Mouse (Mus musculus) 3T3-L1 (cell line): ENCODE measurements around the gene Pafah1b2.

ENCODE experiments used
- DNase-seq: peaks from one replicate; pipeline ENCODE4 v3.0.0-alpha.2; 2015; ENCODE audit warnings: low read depth, low spot score

The Pafah1b2 gene

GRCm38 (mm10) chr9:46026058-46026849, 13.8 kb upstream of the Pafah1b2 start:
- DNase-seq: no peak

GRCm38 (mm10) chr9:46023591-46023990, 11.1 kb upstream of the Pafah1b2 start:
- no peak for DNase-seq

GRCm38 (mm10) chr9:46019975-46020374, 7.5 kb upstream of the Pafah1b2 start:
- no peak for DNase-seq

- no peak for DNase-seq
Measured at GRCm38 (mm10) chr9:46018316-46018715, 5.8 kb upstream of the Pafah1b2 start.

- DNase-seq: no peak
Measured at GRCm38 (mm10) chr9:46016417-46016816, 3.9 kb upstream of the Pafah1b2 start.

- peak; percentile 23 for DNase-seq
Measured at GRCm38 (mm10) chr9:46015831-46016230, 3.3 kb upstream of the Pafah1b2 start.

GRCm38 (mm10) chr9:46015081-46015551, 2.6 kb upstream of the Pafah1b2 start:
- DNase-seq: peak; percentile 29

GRCm38 (mm10) chr9:46014251-46014681, 1.8 kb upstream of the Pafah1b2 start:
- DNase-seq: peak; percentile 60

GRCm38 (mm10) chr9:46013616-46014015, 1.1 kb upstream of the Pafah1b2 start:
- DNase-seq: peak; percentile 50

GRCm38 (mm10) chr9:46013009-46013586, 608 bp upstream of the Pafah1b2 start:
- DNase-seq: no peak

- DNase-seq: peak; percentile 53
Measured at GRCm38 (mm10) chr9:46011094-46011970, 1.2 kb downstream of the Pafah1b2 start.

GRCm38 (mm10) chr9:46009669-46009983, 2.9 kb downstream of the Pafah1b2 start:
- no peak for DNase-seq

GRCm38 (mm10) chr9:46008931-46009668, 3.4 kb downstream of the Pafah1b2 start:
- no peak for DNase-seq

GRCm38 (mm10) chr9:46006224-46006623, 6.3 kb downstream of the Pafah1b2 start:
- DNase-seq: no peak

- no peak for DNase-seq
Measured at GRCm38 (mm10) chr9:46004529-46004928, 8.0 kb downstream of the Pafah1b2 start.

- peak; percentile 86 for DNase-seq
Measured at GRCm38 (mm10) chr9:46003729-46004128, 8.8 kb downstream of the Pafah1b2 start.

GRCm38 (mm10) chr9:45999009-45999408, 13.5 kb downstream of the Pafah1b2 start:
- DNase-seq: no peak

- peak; percentile 88 for DNase-seq
Measured at GRCm38 (mm10) chr9:45985229-45985567, 27.3 kb downstream of the Pafah1b2 start.

GRCm38 (mm10) chr9:45984409-45985228, 27.9 kb downstream of the Pafah1b2 start:
- peak; percentile 87 for DNase-seq

- peak; percentile 67 for DNase-seq
Measured at GRCm38 (mm10) chr9:45983676-45984408, 28.6 kb downstream of the Pafah1b2 start.
